Mouse (Mus musculus) C2C12 (cell line): Measurements from ENCODE around the gene Ensa. TPM values are rescaled to one million over a fixed set of nuclear protein-coding genes. Genes with fewer than 3 reads are reported as not detected.
A peak's percentile ranks its signal among the peaks of the same experiment; 100 is the strongest.

Source experiments
- H3K27me3 ChIP-seq: one replicate; pipeline ENCODE4 v1.6.1; 2011; ENCODE audit not compliant: control insufficient read depth, insufficient read depth, insufficient read length
- H3K36me3 ChIP-seq: one replicate; pipeline ENCODE4 v1.6.1; 2011; ENCODE audit not compliant: control insufficient read depth, insufficient read depth
- H3K4me3 ChIP-seq: one replicate; pipeline ENCODE4 v1.5.1; 2011; ENCODE audit warnings: mild to moderate bottlenecking, control low read depth; ENCODE audit not compliant: poor library complexity, insufficient read depth, severe bottlenecking
- H3K79me2 ChIP-seq: one replicate; pipeline ENCODE4 v1.6.1; 2011; ENCODE audit not compliant: control insufficient read depth, insufficient read depth
- H3K79me3 ChIP-seq: one replicate; pipeline ENCODE4 v1.6.1; 2011; ENCODE audit warnings: low read depth, control low read depth
- H3ac ChIP-seq: one replicate; pipeline ENCODE3; 2011; ENCODE audit warnings: low read depth; ENCODE audit not compliant: control insufficient read depth, insufficient read length
- CEBPB ChIP-seq: IDR thresholded peaks from one replicate; pipeline ENCODE4 v1.6.1; 2011; ENCODE audit warnings: low read depth, mild to moderate bottlenecking, control low read depth, moderate library complexity
- CTCF ChIP-seq: IDR thresholded peaks from one replicate; pipeline ENCODE4 v1.5.1; 2011; ENCODE audit not compliant: control insufficient read depth, insufficient read depth, insufficient read length
- FOSL1 ChIP-seq: IDR thresholded peaks from one replicate; pipeline ENCODE4 v1.8.0; 2011; ENCODE audit warnings: mild to moderate bottlenecking, low read length; ENCODE audit not compliant: poor library complexity, insufficient read depth, severe bottlenecking
- MAX ChIP-seq: IDR thresholded peaks from one replicate; pipeline ENCODE4 v1.6.1; 2011; ENCODE audit warnings: mild to moderate bottlenecking, control low read depth
- MYOD1 ChIP-seq: IDR thresholded peaks from one replicate; pipeline ENCODE4 v1.6.1; 2011; ENCODE audit warnings: low read depth; ENCODE audit not compliant: control insufficient read depth, insufficient read length
- MYOG ChIP-seq: IDR thresholded peaks from one replicate; pipeline ENCODE4 v1.6.1; 2011; ENCODE audit not compliant: control insufficient read depth, insufficient read length; ENCODE audit errors: extremely low read depth
- USF1 ChIP-seq: IDR thresholded peaks from one replicate; pipeline ENCODE4 v1.6.1; 2011; ENCODE audit warnings: low read depth, mild to moderate bottlenecking, control low read depth, moderate library complexity
- polyA plus RNA-seq: library from polyadenylated mRNA; unstranded; fragments of >200 nt; fragmentation: generic; extraction: Trizol; gene quantifications from one replicate; pipeline ENCODE4 v1.2.1, GENCODE M21; 2012; ENCODE audit warnings: missing spikeins

Ensa gene
- polyA plus RNA-seq, 1 experiment, result 42.0 TPM

GRCm38 (mm10) chr3:95672861-95673706, 48.3 kb downstream of the Ensa start:
- H3K79me2 ChIP-seq, result peaks cover 87% of the 10 kb centered on the region
- no peak overlapping the region for H3K4me3 ChIP-seq
- peaks cover 46% of the 10 kb centered on the region for H3K79me3 ChIP-seq
- H3K27me3 ChIP-seq, result no peaks in the 10 kb centered on the region
- TF ChIP-seq USF1, result no peak
- no peak for TF ChIP-seq MAX
- TF ChIP-seq CTCF, result no peak
- TF ChIP-seq MYOG, result no peak
- no peak for TF ChIP-seq CEBPB
- no peak for TF ChIP-seq MYOD1
- TF ChIP-seq FOSL1, result no peak
- no peak overlapping the region for H3ac ChIP-seq
- peaks cover 24% of the 10 kb centered on the region for H3K36me3 ChIP-seq

- no peak overlapping the region for H3ac ChIP-seq
- no peak overlapping the region for H3K4me3 ChIP-seq
- H3K36me3 ChIP-seq, result peaks cover 22% of the 10 kb centered on the region
- H3K27me3 ChIP-seq, result no peaks in the 10 kb centered on the region
- TF ChIP-seq MYOD1 (no peak), USF1 (no peak), CTCF (no peak), MAX (no peak), MYOG (no peak), CEBPB (no peak), FOSL1 (no peak)
- H3K79me3 ChIP-seq, result peaks cover 40% of the 10 kb centered on the region
- peaks cover 80% of the 10 kb centered on the region for H3K79me2 ChIP-seq
These were observed 49.0 kb downstream of the Ensa start for GRCm38 (mm10) chr3:95673707-95674211.

- Histone ChIP-seq H3ac (no peak overlapping the region), H3K4me3 (no peak overlapping the region), H3K79me3 (peaks cover 36% of the 10 kb centered on the region), H3K79me2 (peaks cover 75% of the 10 kb centered on the region), H3K27me3 (no peaks in the 10 kb centered on the region), H3K36me3 (peaks cover 18% of the 10 kb centered on the region)
- TF ChIP-seq MAX (no peak), USF1 (no peak), MYOD1 (no peak), MYOG (no peak), FOSL1 (no peak), CEBPB (no peak), CTCF (no peak)
These were observed 49.4 kb downstream of the Ensa start for GRCm38 (mm10) chr3:95674236-95674635.

GRCm38 (mm10) chr3:95674812-95675211, 50.0 kb downstream of the Ensa start:
- Histone ChIP-seq H3K79me2 (peaks cover 70% of the 10 kb centered on the region), H3K27me3 (no peaks in the 10 kb centered on the region), H3K36me3 (peaks cover 18% of the 10 kb centered on the region), H3ac (peak overlapping the region; percentile 34), H3K79me3 (peaks cover 30% of the 10 kb centered on the region), H3K4me3 (no peak overlapping the region)
- TF ChIP-seq CEBPB, result no peak
- TF ChIP-seq CTCF, result no peak
- TF ChIP-seq MAX, result no peak
- TF ChIP-seq MYOG, result no peak
- TF ChIP-seq MYOD1, result no peak
- TF ChIP-seq FOSL1, result no peak
- no peak for TF ChIP-seq USF1

- TF ChIP-seq CTCF (peak; percentile 49), MYOG (no peak), MAX (peak; percentile 10), FOSL1 (peak; percentile 30), MYOD1 (peak; percentile 53)
- Histone ChIP-seq H3K4me3 (no peak overlapping the region), H3K79me3 (peaks cover 26% of the 10 kb centered on the region), H3ac (peak overlapping the region; percentile 48), H3K27me3 (no peaks in the 10 kb centered on the region), H3K36me3 (peaks cover 18% of the 10 kb centered on the region), H3K79me2 (peaks cover 63% of the 10 kb centered on the region)
These were observed 50.7 kb downstream of the Ensa start for GRCm38 (mm10) chr3:95675301-95676092.
